Mouse (Mus musculus) midbrain, embryonic 12.5 days (tissue): Measurements from ENCODE around the gene Lars2. TPM values are rescaled to one million over a fixed set of nuclear protein-coding genes. Genes with fewer than 3 reads are reported as not detected.
"Not testable (repeated sequence)": the region's sequence is repeated elsewhere in the genome, so short reads cannot be mapped to it uniquely, and the experiment has no call there.

ENCODE experiments used
- ATAC-seq: fragments of 200-750 bp; cut with Nextera tagmentation; 2 replicates; pipeline ENCODE4 v1.8.0; 2017; ENCODE audit warnings: low read depth, moderate TSS enrichment, moderate library complexity; ENCODE audit not compliant: low FRiP score
- H3K27ac ChIP-seq: fragments of 300-500 bp; sonication (generic); replicated peaks from 2 replicates; pipeline ENCODE4 v1.5.1; 2016; ENCODE audit warnings: mild to moderate bottlenecking
- H3K27me3 ChIP-seq: fragments of 300-500 bp; sonication (generic); 2 replicates; pipeline ENCODE4 v1.6.1; 2016; ENCODE audit warnings: mild to moderate bottlenecking
- H3K36me3 ChIP-seq: fragments of 300-500 bp; sonication (generic); 2 replicates; pipeline ENCODE4 v1.6.1; 2016
- H3K4me1 ChIP-seq: fragments of 300-500 bp; sonication (generic); 2 replicates; pipeline ENCODE4 v1.6.1; 2016
- H3K4me2 ChIP-seq: fragments of 300-500 bp; sonication (generic); replicated peaks from 2 replicates; pipeline ENCODE4 v1.6.1; 2016; ENCODE audit warnings: mild to moderate bottlenecking, moderate library complexity
- H3K4me3 ChIP-seq: fragments of 300-500 bp; sonication (generic); 2 replicates; pipeline ENCODE4 v1.5.1; 2016; ENCODE audit warnings: mild to moderate bottlenecking
- H3K9ac ChIP-seq: fragments of 300-500 bp; sonication (generic); replicated peaks from 2 replicates; pipeline ENCODE4 v1.6.1; 2016; ENCODE audit warnings: mild to moderate bottlenecking, moderate library complexity
- H3K9me3 ChIP-seq: fragments of 300-500 bp; sonication (generic); 2 replicates; pipeline ENCODE4 v1.6.1; 2016; ENCODE audit warnings: mild to moderate bottlenecking
- WGBS: fragments of 180-500 bp; shearing (Covaris S2); methylation state at CpG from one replicate; pipeline ENCODE4 v1.1.7; 2016; 5-methylcytosine and 5-hydroxymethylcytosine counted together
- polyA plus RNA-seq: library from polyadenylated mRNA; unstranded; fragments of >200 nt; fragmentation: Nextera tagmentation; extraction: Ambion mirVana; gene quantifications from 2 replicates; pipeline ENCODE4 v1.2.1, GENCODE M21; 2016

The Lars2 gene
- polyA plus RNA-seq, 1 experiment from 2014 or later, result 1,003 TPM

- Histone ChIP-seq H3K9ac (no peak overlapping the region), H3K4me2 (no peak overlapping the region), H3K4me1 (peaks cover 5% of the 10 kb centered on the region; the same call in 1 of the 2 replicates), H3K27me3 (no peaks in the 10 kb centered on the region), H3K4me3 (no peak overlapping the region), H3K27ac (no peak overlapping the region), H3K9me3 (no peaks in the 10 kb centered on the region), H3K36me3 (no peaks in the 10 kb centered on the region)
- ATAC-seq, result no peak
- 91% methylated on average over 3 of the region's 3 CpGs for WGBS
Observed at GRCm38 (mm10) chr9:123402215-123402614, 35.5 kb downstream of the Lars2 start.

- ATAC-seq, result no peak
- no peak overlapping the region for H3K4me3 ChIP-seq
- no peak overlapping the region for H3K27ac ChIP-seq
- H3K4me2 ChIP-seq, result no peak overlapping the region
- no peaks in the 10 kb centered on the region for H3K36me3 ChIP-seq
- WGBS, result 92% methylated on average over 3 of the region's 3 CpGs
- H3K4me1 ChIP-seq, result 0 out of 2 replicates have a peak, but pooled peaks cover under 1% of the 10 kb centered on the region
- H3K9ac ChIP-seq, result no peak overlapping the region
- no peaks in the 10 kb centered on the region for H3K27me3 ChIP-seq
- H3K9me3 ChIP-seq, result no peaks in the 10 kb centered on the region
Observed at GRCm38 (mm10) chr9:123403031-123403430, 36.3 kb downstream of the Lars2 start.

GRCm38 (mm10) chr9:123405231-123405630, 38.5 kb downstream of the Lars2 start:
- no peaks in the 10 kb centered on the region for H3K27me3 ChIP-seq
- no peak overlapping the region for H3K4me3 ChIP-seq
- H3K9me3 ChIP-seq, result no peaks in the 10 kb centered on the region
- no peak overlapping the region for H3K27ac ChIP-seq
- no peak for ATAC-seq
- H3K9ac ChIP-seq, result no peak overlapping the region
- 86% methylated on average over 1 of the region's 1 CpGs for WGBS
- no peak overlapping the region for H3K4me2 ChIP-seq
- H3K36me3 ChIP-seq, result no peaks in the 10 kb centered on the region
- H3K4me1 ChIP-seq, result no peaks in the 10 kb centered on the region

- 98% methylated on average over 2 of the region's 2 CpGs for WGBS
- Histone ChIP-seq H3K36me3 (peaks cover 12% of the 10 kb centered on the region), H3K4me1 (no peaks in the 10 kb centered on the region), H3K9me3 (no peaks in the 10 kb centered on the region), H3K27me3 (no peaks in the 10 kb centered on the region), H3K4me2 (no peak overlapping the region), H3K27ac (no peak overlapping the region), H3K4me3 (no peak overlapping the region), H3K9ac (no peak overlapping the region)
- no peak for ATAC-seq
Observed at GRCm38 (mm10) chr9:123408771-123409170, 42.0 kb downstream of the Lars2 start.

GRCm38 (mm10) chr9:123429863-123430262, 63.1 kb downstream of the Lars2 start:
- WGBS, result 86% methylated on average over 4 of the region's 4 CpGs
- no peak for ATAC-seq
- H3K27me3 ChIP-seq, result no peaks in the 10 kb centered on the region
- no peak overlapping the region for H3K4me2 ChIP-seq
- H3K9me3 ChIP-seq, result no peaks in the 10 kb centered on the region
- H3K4me1 ChIP-seq, result no peaks in the 10 kb centered on the region
- H3K9ac ChIP-seq, result no peak overlapping the region
- no peak overlapping the region for H3K27ac ChIP-seq
- H3K4me3 ChIP-seq, result no peak overlapping the region
- peaks cover 13% of the 10 kb centered on the region; the same call in 1 of the 2 replicates for H3K36me3 ChIP-seq

GRCm38 (mm10) chr9:123430973-123431372, 64.2 kb downstream of the Lars2 start:
- H3K4me1 ChIP-seq, result no peaks in the 10 kb centered on the region
- H3K27ac ChIP-seq, result no peak overlapping the region
- no peaks in the 10 kb centered on the region for H3K27me3 ChIP-seq
- H3K9ac ChIP-seq, result no peak overlapping the region
- H3K4me2 ChIP-seq, result no peak overlapping the region
- no peak for ATAC-seq
- no peak overlapping the region for H3K4me3 ChIP-seq
- peaks cover 14% of the 10 kb centered on the region for H3K36me3 ChIP-seq
- no peaks in the 10 kb centered on the region for H3K9me3 ChIP-seq

GRCm38 (mm10) chr9:123438223-123438622, 71.5 kb downstream of the Lars2 start:
- Histone ChIP-seq H3K9ac (no peak overlapping the region; the same call in 1 of the 2 replicates), H3K4me1 (no peaks in the 10 kb centered on the region), H3K4me3 (no peak overlapping the region), H3K27me3 (no peaks in the 10 kb centered on the region), H3K9me3 (no peaks in the 10 kb centered on the region), H3K4me2 (no peak overlapping the region), H3K36me3 (peaks cover 17% of the 10 kb centered on the region), H3K27ac (no peak overlapping the region)
- WGBS, result 87% methylated on average over 2 of the region's 2 CpGs
- no peak for ATAC-seq

- no peaks in the 10 kb centered on the region for H3K4me1 ChIP-seq
- ATAC-seq, result no peak
- peak overlapping the region; percentile 15; the same call in 1 of the 2 replicates for H3K27ac ChIP-seq
Observed at GRCm38 (mm10) chr9:123440230-123441058, 73.7 kb downstream of the Lars2 start.

GRCm38 (mm10) chr9:123447101-123447500, 80.4 kb downstream of the Lars2 start:
- H3K36me3 ChIP-seq, H3K9ac ChIP-seq, H3K27ac ChIP-seq, H3K27me3 ChIP-seq, H3K9me3 ChIP-seq, ATAC-seq, H3K4me3 ChIP-seq, H3K4me2 ChIP-seq, H3K4me1 ChIP-seq: not testable (repeated sequence)
- 90% methylated on average over 3 of the region's 3 CpGs for WGBS

More at GRCm38 (mm10) chr9:123440230-123441058, 73.7 kb downstream of the Lars2 start:
- Histone ChIP-seq H3K9ac (no peak overlapping the region), H3K4me2 (no peak overlapping the region), H3K4me3 (no peak overlapping the region), H3K36me3 (peaks cover 16% of the 10 kb centered on the region), H3K27me3 (no peaks in the 10 kb centered on the region), H3K9me3 (no peaks in the 10 kb centered on the region)
- 36% methylated on average over 5 of the region's 5 CpGs for WGBS

- no peak for ATAC-seq
- no peak overlapping the region for H3K9ac ChIP-seq
- no peaks in the 10 kb centered on the region for H3K27me3 ChIP-seq
- H3K4me2 ChIP-seq, result no peak overlapping the region
- no peak overlapping the region for H3K4me3 ChIP-seq
- H3K36me3 ChIP-seq, result peaks cover 11% of the 10 kb centered on the region
- no peaks in the 10 kb centered on the region for H3K9me3 ChIP-seq
- H3K27ac ChIP-seq, result no peak overlapping the region
- no peaks in the 10 kb centered on the region for H3K4me1 ChIP-seq
Observed at GRCm38 (mm10) chr9:123448594-123448993, 81.9 kb downstream of the Lars2 start.

- WGBS, result 42% methylated on average over 2 of the region's 2 CpGs
- Histone ChIP-seq H3K36me3 (peaks cover 18% of the 10 kb centered on the region), H3K9ac (no peak overlapping the region), H3K4me2 (no peak overlapping the region), H3K4me1 (no peaks in the 10 kb centered on the region), H3K27me3 (no peaks in the 10 kb centered on the region), H3K4me3 (no peak overlapping the region), H3K9me3 (no peaks in the 10 kb centered on the region), H3K27ac (no peak overlapping the region)
- ATAC-seq, result no peak
Observed at GRCm38 (mm10) chr9:123450174-123450573, 83.4 kb downstream of the Lars2 start.

GRCm38 (mm10) chr9:123451772-123452171, 85.0 kb downstream of the Lars2 start:
- Histone ChIP-seq H3K9me3 (no peaks in the 10 kb centered on the region), H3K4me2 (no peak overlapping the region), H3K36me3 (peaks cover 23% of the 10 kb centered on the region), H3K9ac (no peak overlapping the region), H3K27me3 (no peaks in the 10 kb centered on the region), H3K4me3 (no peak overlapping the region), H3K4me1 (no peaks in the 10 kb centered on the region), H3K27ac (no peak overlapping the region)
- no peak for ATAC-seq
- WGBS, result 78% methylated on average over 3 of the region's 3 CpGs
